Mouse (Mus musculus) stomach, postnatal 0 days (tissue): ENCODE results near the gene Emcn. TPM values are rescaled to one million over a fixed set of nuclear protein-coding genes. Genes with fewer than 3 reads are reported as not detected.

Source experiments
- ATAC-seq: fragments of 200-750 bp; cut with Nextera tagmentation; 2 replicates; pipeline ENCODE4 v1.8.0; 2017; ENCODE audit not compliant: low FRiP score, low TSS enrichment
- DNase-seq: peaks from one replicate; pipeline ENCODE4 v3.0.0-alpha.2; 2016; ENCODE audit warnings: low spot score
- H3K27ac ChIP-seq: fragments of 300-500 bp; sonication (generic); replicated peaks from 2 replicates; pipeline ENCODE4 v1.5.1; 2014; ENCODE audit warnings: mild to moderate bottlenecking, control low read depth
- H3K27me3 ChIP-seq: fragments of 300-500 bp; sonication (generic); 2 replicates; pipeline ENCODE4 v1.6.1; 2014; ENCODE audit warnings: low read length; ENCODE audit not compliant: control insufficient read depth, insufficient read depth
- H3K36me3 ChIP-seq: fragments of 300-500 bp; sonication (generic); 2 replicates; pipeline ENCODE4 v1.6.1; 2014; ENCODE audit warnings: low read length, mixed read lengths; ENCODE audit not compliant: control insufficient read depth, insufficient read depth
- H3K4me1 ChIP-seq: fragments of 300-500 bp; sonication (generic); replicated peaks from 2 replicates; pipeline ENCODE4 v1.6.1; 2014; ENCODE audit warnings: antibody characterized with exemption; ENCODE audit not compliant: control insufficient read depth, insufficient read depth
- H3K4me2 ChIP-seq: fragments of 300-500 bp; sonication (generic); replicated peaks from 2 replicates; pipeline ENCODE4 v1.6.1; 2014; ENCODE audit warnings: low read depth, mild to moderate bottlenecking, control low read depth, moderate library complexity
- H3K4me3 ChIP-seq: fragments of 300-500 bp; sonication (generic); 2 replicates; pipeline ENCODE4 v1.5.1; 2014; ENCODE audit warnings: low read depth, low read length, control low read depth
- H3K9ac ChIP-seq: fragments of 300-500 bp; sonication (generic); 2 replicates; pipeline ENCODE4 v1.6.1; 2014; ENCODE audit warnings: mild to moderate bottlenecking, low read length, control low read depth, mixed read lengths
- H3K9me3 ChIP-seq: fragments of 300-500 bp; sonication (generic); 2 replicates; pipeline ENCODE4 v1.6.1; 2016; ENCODE audit warnings: low read length; ENCODE audit not compliant: control insufficient read depth
- CTCF ChIP-seq: IDR thresholded peaks from 2 replicates; pipeline ENCODE4 v1.5.1; 2016; ENCODE audit warnings: antibody characterized with exemption, low read depth, mild to moderate bottlenecking, moderate library complexity
- EP300 ChIP-seq: optimal IDR thresholded peaks from 2 replicates; pipeline ENCODE3; 2016; ENCODE audit warnings: antibody characterized with exemption
- WGBS: fragments of 180-500 bp; shearing (Covaris S2); extraction: QIAGEN DNeasy Blood & Tissue Kit; methylation state at CpG from one replicate; pipeline ENCODE4 v1.1.7; 2014; 5-methylcytosine and 5-hydroxymethylcytosine counted together
- polyA plus RNA-seq: library from polyadenylated mRNA; unstranded; fragments of >200 nt; fragmentation: Nextera tagmentation; extraction: Ambion mirVana; gene quantifications from 2 replicates; pipeline ENCODE4 v1.2.1, GENCODE M21; 2015

Gene Emcn
- polyA plus RNA-seq, 1 experiment from 2014 or later, result 19.0 TPM

GRCm38 (mm10) chr3:137415451-137416086 is 74.7 kb downstream of the Emcn start:
- TF ChIP-seq EP300 (no peak), CTCF (no peak)
- no peak overlapping the region for H3K9ac ChIP-seq
- H3K27ac ChIP-seq, result no peak overlapping the region
- no peaks in the 10 kb centered on the region for H3K9me3 ChIP-seq
- no peaks in the 10 kb centered on the region for H3K27me3 ChIP-seq
- no peaks in the 10 kb centered on the region for H3K36me3 ChIP-seq
- H3K4me3 ChIP-seq, result no peak overlapping the region
- ATAC-seq (no peak), DNase-seq (no peak)
- 59% methylated on average over 5 of the region's 5 CpGs for WGBS
- no peaks in the 10 kb centered on the region for H3K4me1 ChIP-seq
- H3K4me2 ChIP-seq, result no peak overlapping the region

GRCm38 (mm10) chr3:137418636-137419035 is 77.8 kb downstream of the Emcn start:
- TF ChIP-seq CTCF (peak; percentile 74), EP300 (no peak)
- Histone ChIP-seq H3K9me3 (no peaks in the 10 kb centered on the region), H3K27me3 (no peaks in the 10 kb centered on the region), H3K4me2 (no peak overlapping the region), H3K27ac (no peak overlapping the region), H3K4me3 (no peak overlapping the region), H3K9ac (no peak overlapping the region), H3K4me1 (no peaks in the 10 kb centered on the region), H3K36me3 (no peaks in the 10 kb centered on the region)
- DNase-seq (no peak), ATAC-seq (no peak)
- 52% methylated on average over 4 of the region's 4 CpGs for WGBS

GRCm38 (mm10) chr3:137429516-137429915 is 88.6 kb downstream of the Emcn start:
- WGBS, result 90% methylated on average over 6 of the region's 6 CpGs

GRCm38 (mm10) chr3:137464902-137465629 is 124.2 kb downstream of the Emcn start:
- Histone ChIP-seq H3K36me3 (no peaks in the 10 kb centered on the region), H3K4me3 (no peak overlapping the region), H3K9ac (no peak overlapping the region), H3K4me1 (no peaks in the 10 kb centered on the region), H3K9me3 (no peaks in the 10 kb centered on the region), H3K4me2 (no peak overlapping the region), H3K27me3 (no peaks in the 10 kb centered on the region), H3K27ac (no peak overlapping the region)
- DNase-seq (no peak), ATAC-seq (no peak)
- WGBS, result 60% methylated on average over 4 of the region's 4 CpGs
- TF ChIP-seq EP300, result no peak
- no peak for TF ChIP-seq CTCF

More at GRCm38 (mm10) chr3:137429516-137429915, 88.6 kb downstream of the Emcn start:
- Histone ChIP-seq H3K27ac (no peak overlapping the region), H3K4me2 (no peak overlapping the region), H3K36me3 (no peaks in the 10 kb centered on the region), H3K27me3 (no peaks in the 10 kb centered on the region), H3K4me1 (no peaks in the 10 kb centered on the region), H3K4me3 (no peak overlapping the region), H3K9ac (no peak overlapping the region), H3K9me3 (no peaks in the 10 kb centered on the region)
- no peak for TF ChIP-seq EP300
- TF ChIP-seq CTCF, result no peak
- DNase-seq (no peak), ATAC-seq (no peak)

- no peak overlapping the region for H3K27ac ChIP-seq
- no peak for ATAC-seq
Observed at GRCm38 (mm10) chr3:137465953-137466352, 125.1 kb downstream of the Emcn start.

GRCm38 (mm10) chr3:137466766-137467165 is 125.9 kb downstream of the Emcn start:
- no peaks in the 10 kb centered on the region for H3K9me3 ChIP-seq
- H3K4me1 ChIP-seq, result no peaks in the 10 kb centered on the region
- TF ChIP-seq CTCF (no peak), EP300 (no peak)
- no peaks in the 10 kb centered on the region for H3K36me3 ChIP-seq
- no peak overlapping the region for H3K9ac ChIP-seq
- no peak for DNase-seq
- no peaks in the 10 kb centered on the region for H3K27me3 ChIP-seq
- no peak overlapping the region for H3K4me3 ChIP-seq
- H3K4me2 ChIP-seq, result no peak overlapping the region
- ATAC-seq, result no peak
- 81% methylated on average over 4 of the region's 4 CpGs for WGBS
- H3K27ac ChIP-seq, result no peak overlapping the region

More at GRCm38 (mm10) chr3:137465953-137466352, 125.1 kb downstream of the Emcn start:
- Histone ChIP-seq H3K4me3 (no peak overlapping the region), H3K36me3 (no peaks in the 10 kb centered on the region), H3K9me3 (no peaks in the 10 kb centered on the region), H3K9ac (no peak overlapping the region), H3K4me2 (no peak overlapping the region), H3K27me3 (no peaks in the 10 kb centered on the region), H3K4me1 (no peaks in the 10 kb centered on the region)
- 48% methylated on average over 4 of the region's 4 CpGs for WGBS
- no peak for DNase-seq
- TF ChIP-seq CTCF (no peak), EP300 (no peak)
